Mouse (Mus musculus) right cerebral cortex, postnatal 10 days (tissue): Measurements from ENCODE around the gene Diablo.
"Not testable (repeated sequence)": the region's sequence is repeated elsewhere in the genome, so short reads cannot be mapped to it uniquely, and the experiment has no call there.

Experiments
- DNase-seq, 2 experiments: peaks; one replicate each; pipeline ENCODE4 v3.0.0; 2021; ENCODE audit warnings: low spot score in 2 of 2

The Diablo gene

DNA sequence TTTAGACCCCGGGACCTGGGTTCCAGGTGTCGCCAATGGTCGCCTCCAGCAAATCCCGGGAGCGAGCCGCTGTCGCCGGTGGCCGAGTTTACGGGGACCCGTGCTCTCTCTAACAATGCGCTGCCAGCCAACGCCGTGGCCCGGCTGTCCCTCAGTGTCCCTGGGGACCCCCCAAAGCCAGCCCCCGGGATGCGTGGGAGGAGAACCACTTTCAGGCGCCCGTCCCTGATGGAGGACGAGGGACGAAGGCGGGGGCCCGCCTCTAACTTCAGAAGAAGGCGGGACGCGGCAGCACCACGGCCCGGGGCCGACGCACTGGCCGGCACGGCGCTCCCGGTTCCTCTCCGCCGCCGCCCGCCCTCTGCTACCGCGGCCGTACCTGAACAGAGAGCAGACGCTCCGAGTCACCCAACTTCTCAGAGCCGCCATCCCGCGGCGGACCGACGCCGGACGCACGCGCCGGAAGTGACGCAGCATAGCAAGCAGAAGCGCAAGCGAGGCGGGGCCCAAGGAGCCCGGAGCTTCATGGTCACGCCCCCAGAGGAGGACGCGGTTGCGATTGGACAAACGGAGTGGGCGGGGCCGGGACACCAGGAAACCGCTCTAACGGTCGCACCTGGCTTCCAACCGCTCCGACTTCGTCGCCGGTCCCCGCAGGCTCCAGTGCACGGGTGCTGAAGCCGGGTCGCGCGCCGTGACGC, at the start of gene Diablo:
TSS of gene Diablo (minus strand) at position 485 of the 701 bp plus-strand sequence.
- peak; percentile 99 for DNase-seq

DNA sequence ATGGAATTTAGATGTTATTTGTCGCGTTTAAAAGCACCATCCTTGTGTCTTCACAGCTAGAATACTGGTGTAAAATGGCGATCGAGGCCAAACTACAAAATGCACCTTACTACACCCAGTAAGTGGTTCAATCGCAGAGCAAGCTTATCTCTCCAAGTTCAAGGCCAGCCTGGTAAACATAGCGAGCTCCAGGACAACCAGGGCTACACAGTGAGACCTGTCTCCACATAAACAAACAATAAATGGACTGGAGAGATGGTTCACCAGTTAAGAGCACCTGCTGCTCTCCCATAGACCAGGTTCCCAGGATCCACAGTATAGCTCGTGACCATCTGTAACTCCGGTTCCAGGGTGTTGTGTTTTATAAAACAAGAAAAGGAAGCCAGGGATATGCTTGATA, 49.4 kb upstream of the Diablo start:
- DNase-seq: no peak

DNA sequence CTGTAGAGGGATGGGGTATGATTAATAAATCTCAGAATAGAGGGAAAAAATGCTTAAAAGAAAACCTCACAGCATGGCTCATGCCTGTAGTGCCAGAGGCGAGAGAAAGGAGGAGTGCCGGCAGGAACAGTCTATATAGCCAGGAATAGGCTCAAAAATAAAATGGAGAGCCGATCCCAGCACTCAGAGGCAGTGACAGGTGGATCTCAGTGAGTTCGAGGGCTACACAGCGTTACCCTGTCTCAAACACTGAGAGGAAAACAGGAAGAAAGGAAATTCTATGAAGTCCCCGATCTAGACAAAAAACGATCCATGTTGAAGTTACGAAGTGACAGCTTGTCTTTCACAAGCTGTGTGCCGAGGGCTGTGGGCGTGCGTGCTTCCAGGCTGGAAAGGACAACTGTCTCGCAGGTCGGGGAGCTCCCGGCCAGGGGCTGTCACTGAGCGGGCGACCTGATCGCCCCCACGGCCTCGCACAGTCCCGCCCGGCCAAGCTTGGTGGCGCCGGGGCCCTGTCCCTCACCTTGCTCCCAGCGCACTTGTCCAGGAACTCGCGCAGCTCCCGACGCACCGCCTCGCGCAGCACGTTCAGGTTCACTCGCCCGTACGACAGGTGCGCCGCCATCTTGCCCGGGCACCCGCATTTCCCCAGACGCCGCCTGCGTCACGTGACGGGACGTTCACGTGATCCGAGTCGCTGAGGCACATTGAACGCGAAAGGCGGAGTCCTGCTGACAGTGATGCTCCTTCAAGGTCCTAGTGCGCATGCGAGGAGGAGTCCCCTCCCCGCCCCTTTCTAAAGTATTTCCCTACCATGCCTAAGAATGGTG, 48.6 kb upstream of the Diablo start, which contains the start of gene Vps33a:
TSS of gene Vps33a (minus strand) at position 682 of the 830 bp plus-strand sequence.
- peak; percentile 99 for DNase-seq

DNA sequence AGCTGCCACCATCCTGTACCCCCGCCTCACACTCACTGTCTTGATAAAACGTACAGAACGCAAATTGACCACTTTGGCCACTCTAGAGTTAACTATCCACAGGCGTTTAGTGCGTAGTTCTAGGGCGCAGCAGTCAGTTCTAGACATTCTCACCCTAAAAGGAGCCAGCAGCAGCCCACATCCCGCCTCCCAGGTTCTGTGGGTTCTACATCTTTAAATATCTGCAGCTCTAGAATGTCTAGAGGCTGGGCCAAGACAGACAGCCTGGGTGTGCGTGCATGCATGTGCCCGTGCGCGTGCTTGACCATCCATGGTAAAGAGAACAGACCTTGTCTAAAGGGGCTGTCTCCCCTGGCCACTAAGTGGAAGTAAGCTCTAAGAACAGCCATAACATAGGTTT, 37.2 kb upstream of the Diablo start:
- DNase-seq: peak in 1 of 2 experiments; percentile 15

DNA sequence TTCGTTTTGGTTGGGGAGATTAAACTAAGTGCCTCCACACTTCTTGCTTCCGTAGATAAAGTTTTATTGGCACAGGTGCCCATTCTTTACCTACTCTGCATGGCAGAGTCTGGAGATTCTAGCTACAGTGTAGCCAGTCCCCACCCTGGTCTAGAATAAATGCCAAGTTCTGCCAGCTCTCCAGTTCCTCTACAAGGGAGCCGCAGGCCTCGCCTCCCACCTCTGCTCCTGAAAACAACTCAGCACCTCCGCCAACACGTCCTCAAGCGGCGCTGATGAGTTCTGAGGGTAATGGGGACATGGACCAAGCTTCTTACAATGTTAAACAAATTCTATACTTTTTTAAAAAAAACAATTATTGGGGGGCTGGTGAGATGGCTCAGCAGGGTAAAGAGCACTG, 35.6 kb upstream of the Diablo start:
- DNase-seq: peak in 1 of 2 experiments; percentile 18

DNA sequence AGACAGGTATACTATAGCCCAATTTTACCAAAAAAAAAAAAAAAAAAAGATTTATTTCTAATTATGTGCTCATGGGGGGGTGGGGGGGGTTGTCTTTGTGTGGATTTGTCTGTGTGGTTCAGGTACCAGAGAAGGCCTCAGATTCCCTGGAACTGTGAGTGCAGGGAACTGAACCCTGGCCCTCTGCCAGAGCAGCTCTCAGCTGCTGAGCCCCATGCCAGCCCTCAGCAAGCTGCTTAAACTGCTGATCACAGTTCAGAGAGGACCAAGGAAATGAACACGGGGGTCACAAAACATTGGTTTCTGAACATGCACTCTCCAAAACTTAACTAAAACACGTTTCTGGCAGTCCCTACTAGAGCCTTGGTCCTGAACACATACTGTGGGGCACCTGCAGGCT, 32.5 kb upstream of the Diablo start:
- peak; percentile 77 to 84 for DNase-seq

DNA sequence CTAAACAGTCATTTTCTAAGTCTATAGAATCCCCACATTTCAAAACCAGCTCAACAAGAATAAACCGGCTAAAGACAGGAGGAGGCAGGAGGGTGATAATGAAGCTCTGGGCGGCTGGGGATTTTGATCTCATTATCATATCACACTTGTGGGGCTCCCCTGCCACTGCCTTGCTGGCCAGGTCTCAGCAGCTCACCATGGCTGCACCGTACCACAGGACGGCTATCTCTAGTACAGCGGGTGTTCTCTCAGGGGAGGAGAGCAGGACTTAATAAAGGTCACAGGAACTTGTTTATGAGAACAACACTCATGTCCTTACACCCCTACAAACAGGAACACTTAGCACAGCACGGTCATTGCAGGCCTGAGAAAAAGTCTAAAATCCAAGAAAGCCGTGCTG, 31.7 kb upstream of the Diablo start:
- DNase-seq: peak in 1 of 2 experiments; percentile 15

DNA sequence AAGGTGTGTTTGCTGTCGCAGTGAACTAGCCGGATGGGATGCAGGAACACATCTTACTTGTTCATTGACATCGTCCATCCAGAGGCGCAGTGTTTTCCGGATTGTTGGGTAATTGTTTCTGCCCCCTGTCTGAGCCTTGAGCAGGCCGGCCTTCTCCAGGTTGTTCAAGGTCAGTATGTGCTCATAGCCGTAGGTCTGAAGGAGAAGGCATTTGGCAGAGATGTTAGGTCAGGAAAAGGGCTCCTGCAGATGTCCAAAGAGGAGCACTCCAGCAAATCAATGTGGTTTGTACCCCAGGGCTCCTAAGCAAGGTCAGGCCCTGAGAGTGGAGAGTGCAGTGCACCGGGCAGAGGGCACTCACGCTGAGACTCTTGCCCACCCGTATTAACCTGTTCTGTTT, 9.8 kb upstream of the Diablo start:
- no peak for DNase-seq

DNA sequence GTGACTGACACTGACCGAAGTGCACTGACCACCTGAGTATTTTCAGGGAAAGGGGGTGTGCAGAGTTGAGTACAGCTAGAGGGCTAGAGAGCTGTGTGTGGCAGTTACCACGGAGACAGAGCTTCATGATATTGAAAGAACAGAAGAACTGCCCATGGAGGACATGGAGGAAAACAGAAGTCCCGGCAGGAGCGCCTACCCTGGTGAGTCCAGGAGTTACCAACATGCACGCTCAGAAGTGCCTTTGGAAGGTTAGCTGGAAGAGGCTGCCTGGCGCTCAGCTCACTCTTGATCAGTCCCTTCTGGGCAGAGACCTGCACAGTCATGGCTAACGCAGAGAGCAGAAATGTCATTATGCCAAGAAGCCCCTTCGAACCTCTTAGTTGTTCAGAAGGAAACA, 6.1 kb upstream of the Diablo start:
- peak; percentile 15 to 20 for DNase-seq

DNA sequence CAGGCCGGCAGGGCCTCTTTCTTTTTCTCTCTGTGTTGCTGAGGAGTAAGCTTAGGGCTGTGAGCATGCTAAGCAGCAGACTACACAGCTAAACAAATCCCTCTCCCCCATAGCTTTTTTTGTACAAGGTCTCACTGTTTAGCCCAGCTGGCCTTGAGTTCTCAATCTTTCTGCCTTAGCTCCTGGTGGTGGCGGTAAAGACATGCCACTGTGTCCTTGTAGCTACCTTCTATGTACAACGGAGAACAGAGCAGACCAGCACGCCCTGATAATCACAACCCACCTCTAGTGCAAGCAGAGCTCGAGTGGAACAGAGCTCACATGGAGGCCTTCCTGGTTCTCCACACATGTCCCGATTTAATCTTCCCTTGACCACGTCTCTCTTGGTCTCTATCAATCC, 4.7 kb upstream of the Diablo start:
- DNase-seq: peak; percentile 18 to 27

DNA sequence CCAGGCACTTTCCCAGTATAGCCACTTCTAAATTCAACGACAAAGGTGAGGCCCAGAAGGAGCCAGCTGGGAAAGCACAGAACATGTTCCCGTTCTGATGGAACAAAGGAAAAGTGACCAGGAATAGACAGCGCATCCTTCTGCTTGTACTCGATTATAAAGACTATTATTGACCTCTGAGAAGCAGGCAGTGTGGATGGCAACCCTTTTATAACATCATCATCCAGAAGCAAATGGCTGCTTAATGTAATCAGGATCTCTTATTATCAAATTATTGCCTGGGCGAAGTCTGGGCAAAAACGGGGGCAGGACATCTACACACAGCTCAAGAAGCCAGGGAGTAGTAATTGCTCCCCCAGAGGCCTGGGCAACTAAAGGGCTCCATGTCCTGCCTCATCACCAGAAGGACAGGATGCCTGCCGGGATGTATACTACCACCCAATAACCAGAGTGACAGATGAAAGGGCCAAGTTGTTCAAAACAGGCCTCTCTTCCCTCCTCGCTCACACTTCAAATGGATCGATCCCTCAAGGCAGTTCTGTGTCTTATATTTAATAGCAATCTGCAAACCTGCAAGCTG, 2.0 kb upstream of the Diablo start:
- DNase-seq: peak; percentile 11 to 18

DNA sequence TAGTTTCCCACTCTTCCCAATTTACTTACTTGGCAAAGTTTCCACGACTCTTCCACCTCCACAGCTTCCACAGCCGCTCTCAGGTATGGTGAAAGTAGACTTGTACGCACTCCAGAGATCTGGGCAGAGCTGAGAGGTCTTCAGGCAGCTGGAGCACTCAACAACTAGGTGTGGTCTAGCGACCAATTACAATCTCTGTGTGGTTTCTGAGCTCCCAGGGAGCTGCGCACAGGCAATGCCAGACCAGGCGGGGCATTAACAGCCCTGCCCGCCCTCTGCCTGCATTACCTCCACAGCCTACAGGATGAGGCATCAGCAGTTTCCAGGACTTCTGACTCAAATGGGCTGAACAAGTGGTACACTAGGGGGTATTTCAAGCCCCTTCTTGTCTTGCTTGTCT, 1.3 kb upstream of the Diablo start, which contains the start of gene Gm49027:
TSS of gene Gm49027 (minus strand) at position 208 of the 400 bp plus-strand sequence.
- DNase-seq: peak; percentile 17 to 24

DNA sequence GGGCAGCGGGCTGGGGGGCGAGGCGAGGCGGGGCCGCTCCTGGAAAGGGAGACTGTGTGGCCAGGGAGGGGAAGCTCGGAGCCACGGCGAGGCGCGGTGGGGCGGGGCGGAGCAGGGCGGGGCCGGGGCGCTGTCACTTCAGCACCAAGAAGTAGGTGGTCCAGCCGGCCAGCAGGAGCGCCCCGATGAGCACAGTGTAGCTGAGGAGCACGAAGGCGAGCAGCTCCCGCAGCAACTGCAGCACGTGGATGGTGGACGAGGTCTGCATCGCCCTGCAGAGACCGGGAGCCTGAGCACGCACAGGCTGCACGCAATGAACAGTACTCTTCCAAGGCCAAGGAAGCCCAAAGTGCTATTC, 396 bp upstream of the Diablo start:
- DNase-seq: no peak

DNA sequence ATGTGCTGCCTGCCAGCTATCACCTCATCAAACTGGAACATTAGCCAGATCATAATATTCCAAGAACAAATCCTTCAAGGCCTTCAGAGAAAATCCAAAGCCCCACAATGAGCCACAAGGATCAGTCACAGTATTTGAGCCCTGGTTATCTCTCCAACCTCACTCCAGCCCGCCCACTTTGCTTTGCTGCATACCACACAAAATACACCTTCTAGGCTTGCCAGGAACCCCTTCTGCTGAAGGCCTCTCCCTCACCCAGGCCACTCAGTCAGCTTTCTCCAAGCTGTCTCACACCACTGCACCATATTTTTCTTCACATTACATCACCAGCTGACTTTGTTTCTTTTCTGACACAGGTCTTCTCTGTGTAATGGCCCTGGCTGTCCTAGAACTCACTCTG, 1.8 kb downstream of the Diablo start:
- DNase-seq: peak; percentile 15 to 19

DNA sequence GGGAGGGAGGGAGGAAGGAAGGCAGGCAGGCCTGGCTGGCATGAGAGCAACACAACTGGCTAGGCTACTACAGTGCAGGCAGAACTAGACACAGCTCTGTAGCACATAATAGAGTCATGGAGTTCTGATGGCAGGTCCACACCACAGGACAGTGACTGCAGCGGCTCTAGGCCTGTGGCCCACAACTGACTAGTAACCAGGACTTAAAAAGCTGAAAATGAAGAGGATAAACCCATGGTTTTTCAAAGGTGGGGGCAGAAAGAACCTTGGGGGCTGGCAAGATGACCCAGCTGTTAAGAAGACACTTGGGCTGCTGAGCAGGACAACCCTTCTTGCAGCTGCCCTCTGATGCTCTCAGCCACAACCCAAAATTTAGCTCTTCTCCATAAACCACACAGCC, 2.4 kb downstream of the Diablo start:
- peak in 1 of 2 experiments; percentile 19 for DNase-seq

DNA sequence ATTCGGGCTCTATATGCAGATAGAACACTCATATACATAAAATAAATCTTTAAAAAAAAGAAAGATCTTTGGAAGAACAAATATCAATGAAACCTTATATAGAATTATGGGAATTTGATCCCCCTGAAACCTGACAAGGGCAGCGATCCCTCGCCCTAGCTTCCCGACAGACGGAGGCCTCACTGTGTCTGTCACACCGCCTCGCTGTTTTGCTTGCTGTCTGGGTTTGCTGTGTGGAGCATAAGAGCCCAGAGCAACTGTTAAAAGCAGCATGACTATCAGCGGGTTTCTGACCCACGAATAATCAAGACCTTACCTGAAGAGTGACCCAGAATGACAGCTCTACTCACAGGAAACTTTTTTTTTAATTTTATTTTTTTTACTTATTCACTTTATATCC, 3.3 kb downstream of the Diablo start:
- peak; percentile 15 to 17 for DNase-seq

DNA sequence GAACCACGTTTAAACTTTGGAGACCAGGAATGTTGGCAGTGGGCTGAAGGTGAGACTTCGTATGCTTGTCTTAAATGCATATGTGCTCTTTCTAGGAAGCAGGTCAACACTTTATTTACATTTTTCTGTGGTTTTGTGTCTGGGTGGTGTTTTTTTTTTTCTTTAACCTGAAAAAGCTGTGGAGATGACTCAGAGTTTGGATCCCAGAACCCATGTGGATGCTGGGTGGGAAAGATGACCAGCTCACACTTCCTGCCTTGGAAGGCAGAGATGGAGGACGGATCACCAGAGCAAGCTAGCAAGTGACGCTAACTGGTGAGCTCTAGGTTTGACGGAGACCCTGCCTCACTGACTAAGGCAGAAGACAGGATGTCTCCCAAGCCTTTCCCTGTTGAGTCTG, 9.1 kb downstream of the Diablo start:
- DNase-seq: no peak

DNA sequence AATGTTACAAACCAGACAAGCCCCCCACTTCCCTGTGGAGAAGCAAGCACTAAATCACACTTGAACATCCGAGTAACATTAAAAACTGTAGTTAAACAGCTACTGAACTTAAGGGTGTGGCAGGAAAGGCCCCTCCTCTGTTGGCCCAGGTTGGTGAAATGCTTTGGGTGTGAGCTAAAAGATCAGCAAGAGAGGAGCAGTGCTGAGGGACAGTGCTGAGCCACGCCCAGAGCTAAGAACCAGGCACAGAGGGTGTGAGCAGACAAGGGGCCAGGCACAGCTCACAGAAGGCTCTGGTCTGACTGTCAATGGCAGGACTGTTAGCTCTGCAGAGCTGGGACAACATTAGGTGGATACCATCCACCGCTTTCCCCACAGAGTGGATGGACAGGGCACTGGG, 11.9 kb downstream of the Diablo start:
- DNase-seq: no peak

DNA sequence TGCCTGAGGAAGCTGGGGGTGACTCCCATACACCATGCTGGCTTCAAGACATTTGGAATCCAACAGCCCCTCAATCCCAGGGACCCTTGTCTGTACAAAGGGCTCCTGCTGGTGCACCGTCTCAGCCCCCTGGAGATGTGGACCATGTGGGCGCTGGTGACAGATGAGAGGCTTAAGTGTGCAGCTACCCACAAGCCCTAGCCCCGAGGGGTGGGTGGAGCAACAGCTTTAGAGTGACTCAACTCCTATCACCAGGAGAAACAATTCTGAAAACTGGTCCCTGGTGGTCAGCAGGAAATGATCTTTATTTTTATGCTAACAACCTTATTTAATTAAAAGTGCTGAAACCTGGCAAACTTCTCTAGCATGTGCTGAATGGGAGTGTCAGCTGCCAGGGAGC, 12.6 kb downstream of the Diablo start:
- not testable (repeated sequence) for DNase-seq

DNA sequence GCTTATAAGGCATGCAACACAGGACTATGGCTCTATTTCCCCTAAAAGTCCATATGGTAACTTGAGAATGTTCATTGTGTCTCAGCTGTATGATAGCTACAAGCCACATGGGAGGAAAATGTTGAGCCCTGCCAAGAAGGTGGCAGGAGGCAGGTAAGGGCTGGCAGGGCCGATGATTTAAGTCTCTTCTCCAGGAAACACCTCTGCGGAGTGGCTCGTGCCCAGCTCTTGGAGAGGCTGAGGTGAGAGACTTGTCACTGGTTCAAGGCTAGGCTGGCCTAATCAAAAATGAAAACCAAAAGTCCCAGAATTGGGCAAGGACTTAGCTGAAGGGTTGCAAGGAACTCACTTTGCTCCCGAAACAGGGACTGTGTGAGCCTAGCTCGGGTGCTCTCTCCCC, 13.8 kb downstream of the Diablo start, which contains the start of gene B3gnt4:
TSS of gene B3gnt4 (plus strand) at position 301 of the 400 bp plus-strand sequence.
- no peak for DNase-seq

DNA sequence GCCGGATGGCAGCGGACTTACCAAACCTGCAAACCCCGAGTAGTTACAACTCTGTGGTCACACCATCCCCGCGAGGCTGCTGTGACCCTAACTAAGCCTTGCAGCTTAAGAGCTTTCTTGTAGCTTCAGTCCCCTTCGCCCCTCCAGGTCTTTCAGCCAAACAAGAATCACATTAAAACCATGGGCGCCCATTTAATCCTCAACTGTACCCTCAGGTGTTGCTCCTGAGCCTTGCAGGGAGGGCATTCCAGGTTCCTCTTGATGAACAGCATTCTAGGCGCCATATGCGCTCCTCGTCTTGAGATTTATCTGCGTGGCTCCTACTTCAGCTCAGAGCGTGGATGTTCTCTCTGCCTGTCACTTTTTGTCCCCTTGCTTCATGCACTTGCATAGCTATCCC, 15.1 kb downstream of the Diablo start:
- no peak for DNase-seq

DNA sequence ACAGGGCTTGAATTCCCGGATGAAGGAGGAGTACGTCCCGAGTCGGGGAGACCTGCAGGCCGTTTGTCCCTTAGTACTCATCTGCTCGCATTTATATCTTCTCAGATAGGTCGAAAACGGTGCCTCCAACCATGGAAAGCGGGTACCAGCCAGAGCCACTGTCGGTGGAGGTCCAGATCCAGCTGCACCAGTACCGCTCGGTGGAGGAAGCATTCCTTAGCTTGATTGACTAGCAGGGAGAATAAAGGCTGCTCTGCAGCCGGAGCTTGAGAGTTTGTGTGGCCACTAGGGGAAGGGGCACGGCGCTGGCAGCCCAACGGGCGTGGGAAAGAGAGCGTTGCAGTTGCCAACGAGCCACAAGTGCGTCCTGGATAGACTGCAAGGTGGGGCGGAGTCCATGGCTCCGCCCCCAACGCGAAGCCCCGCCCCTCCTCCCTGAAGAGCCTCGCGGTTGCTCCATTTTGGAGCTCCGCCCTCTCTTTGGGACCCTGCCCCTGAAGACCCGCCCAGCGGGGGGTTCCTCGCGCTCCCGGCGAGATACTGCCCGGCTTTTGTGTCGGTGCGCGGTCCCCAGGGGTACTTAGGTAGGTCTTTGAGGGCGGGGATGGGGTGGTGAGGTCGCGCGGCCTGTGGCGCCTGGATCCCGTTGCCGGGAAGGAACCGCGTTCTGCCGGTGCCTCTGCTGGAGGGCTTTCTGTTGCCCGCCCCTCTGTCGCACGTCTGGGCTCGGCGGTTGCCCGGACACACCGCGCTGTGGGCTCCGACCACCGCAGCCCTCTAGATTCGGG, 15.8 kb downstream of the Diablo start:
- DNase-seq: peak; percentile 93 to 94
